Mouse (Mus musculus): ENCODE data around the gene Dnm3.

The Dnm3 gene

GRCm38 (mm10) chr1:162053186-162053585, 424.6 kb downstream of the Dnm3 start:
- no peak for DNase-seq

- DNase-seq: no peak
Observed at GRCm38 (mm10) chr1:162052755-162053154, 425.1 kb downstream of the Dnm3 start.

DNA sequence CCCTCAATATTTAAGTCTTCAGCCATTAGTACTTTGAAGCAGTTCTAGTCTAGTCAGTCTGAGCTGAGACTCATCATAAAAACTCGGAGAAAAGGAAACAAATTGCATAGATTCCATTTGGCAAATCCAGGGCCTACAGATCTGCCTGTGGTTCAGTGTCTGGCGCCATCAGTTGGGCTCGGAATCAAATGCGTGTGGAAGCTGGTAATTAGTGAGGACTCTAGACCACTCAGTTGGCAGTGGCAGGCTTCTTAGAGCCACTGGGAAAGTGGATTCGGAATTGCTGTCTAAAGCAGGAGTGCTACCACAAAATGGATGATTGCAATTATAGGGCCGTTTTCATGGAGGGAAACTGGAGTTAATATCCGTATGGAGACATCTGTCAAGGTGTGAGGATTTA, 425.7 kb downstream of the Dnm3 start:
- no peak for DNase-seq

DNA sequence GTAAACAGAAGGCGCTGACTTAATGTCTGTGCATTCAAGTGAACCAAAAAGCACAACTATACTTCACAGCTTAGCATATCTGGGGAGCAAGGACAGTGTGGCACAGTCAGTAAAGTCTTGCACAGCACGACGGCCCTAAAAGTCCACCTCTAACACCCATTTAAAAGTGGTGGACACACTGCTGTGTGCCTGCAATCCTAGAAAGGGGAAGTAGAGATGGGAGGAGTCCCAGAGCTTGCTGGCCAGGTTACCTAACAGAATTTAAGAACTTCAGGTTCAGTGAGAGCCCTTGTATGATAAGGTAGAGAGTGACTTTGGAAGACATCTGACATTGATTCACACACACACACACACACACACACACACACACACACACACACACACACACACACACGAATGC, 426.1 kb downstream of the Dnm3 start:
- no peak for DNase-seq

GRCm38 (mm10) chr1:162047673-162048072, 430.2 kb downstream of the Dnm3 start:
- DNase-seq: no peak

GRCm38 (mm10) chr1:162043788-162044717, 433.8 kb downstream of the Dnm3 start:
- no peak for DNase-seq

DNA sequence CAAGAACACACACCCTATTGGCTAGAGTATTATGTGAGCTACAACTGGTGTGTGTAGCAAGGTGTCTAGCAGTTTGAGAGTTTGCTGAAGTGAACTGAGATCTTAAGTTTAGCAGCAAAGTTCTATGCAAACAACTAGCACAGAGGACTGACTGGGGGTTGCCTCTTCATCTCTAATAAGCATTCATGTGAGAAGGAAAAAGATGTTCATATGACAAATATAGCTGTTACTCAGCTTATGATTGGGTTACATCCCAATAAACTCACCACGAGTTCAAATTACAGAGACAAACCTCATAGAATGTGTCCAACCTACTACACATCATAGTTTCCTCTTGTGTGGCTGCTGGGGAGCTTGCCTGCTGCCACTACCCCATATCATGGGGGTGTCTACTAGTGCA, 434.6 kb downstream of the Dnm3 start:
- DNase-seq: no peak

- DNase-seq: no peak
Observed at GRCm38 (mm10) chr1:162042384-162042783, 435.4 kb downstream of the Dnm3 start.

- DNase-seq: no peak
Observed at GRCm38 (mm10) chr1:162040490-162041274, 437.2 kb downstream of the Dnm3 start.

DNA sequence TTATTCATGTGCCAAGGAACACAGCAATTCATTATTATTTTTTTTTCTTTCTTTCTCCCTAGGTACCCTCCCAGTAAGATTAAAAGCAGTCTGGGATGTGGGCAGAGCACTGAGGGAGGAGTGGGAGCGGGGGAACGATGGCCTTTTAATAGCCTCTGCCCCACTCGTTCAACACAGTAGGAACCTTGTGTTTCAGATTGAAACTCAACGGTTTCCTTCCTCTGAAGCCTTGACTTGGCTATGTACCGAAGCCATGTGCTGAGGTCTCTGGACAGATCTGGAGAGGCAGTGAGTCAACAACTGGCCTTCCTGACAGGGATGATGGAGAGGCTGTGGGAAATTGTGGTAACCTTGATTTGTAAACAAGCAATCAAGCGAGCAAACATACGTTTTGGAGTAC, 438.0 kb downstream of the Dnm3 start:
- DNase-seq: no peak

DNA sequence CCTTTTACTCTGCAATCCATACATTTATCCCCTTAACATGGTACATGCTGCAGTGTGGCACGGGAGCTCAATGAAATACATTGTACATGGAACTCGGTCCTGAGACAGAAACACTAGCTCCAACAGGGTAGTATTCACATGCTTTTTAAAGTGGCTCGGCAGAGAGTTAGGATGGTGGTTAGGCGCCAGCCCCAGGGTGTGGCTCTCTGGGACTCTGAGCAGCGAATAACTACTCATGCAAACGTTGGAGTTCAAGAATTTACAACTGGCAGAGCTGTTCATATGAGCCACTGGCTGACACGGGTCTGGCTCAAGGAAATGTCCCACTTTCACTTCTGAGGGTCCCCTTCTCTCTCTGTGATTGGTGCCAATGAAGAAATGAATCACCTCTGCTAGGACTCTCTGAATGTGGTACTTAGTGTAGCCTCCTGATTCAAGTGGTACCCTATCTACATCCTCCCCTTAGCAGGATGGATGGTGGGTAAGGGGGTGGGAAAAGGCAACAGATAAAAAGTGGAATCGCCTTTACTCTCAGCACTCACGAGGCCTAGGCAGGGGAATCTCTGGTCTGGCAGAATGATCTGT, 438.7 kb downstream of the Dnm3 start:
- DNase-seq: no peak

GRCm38 (mm10) chr1:162038431-162038830, 439.4 kb downstream of the Dnm3 start:
- no peak for DNase-seq

DNA sequence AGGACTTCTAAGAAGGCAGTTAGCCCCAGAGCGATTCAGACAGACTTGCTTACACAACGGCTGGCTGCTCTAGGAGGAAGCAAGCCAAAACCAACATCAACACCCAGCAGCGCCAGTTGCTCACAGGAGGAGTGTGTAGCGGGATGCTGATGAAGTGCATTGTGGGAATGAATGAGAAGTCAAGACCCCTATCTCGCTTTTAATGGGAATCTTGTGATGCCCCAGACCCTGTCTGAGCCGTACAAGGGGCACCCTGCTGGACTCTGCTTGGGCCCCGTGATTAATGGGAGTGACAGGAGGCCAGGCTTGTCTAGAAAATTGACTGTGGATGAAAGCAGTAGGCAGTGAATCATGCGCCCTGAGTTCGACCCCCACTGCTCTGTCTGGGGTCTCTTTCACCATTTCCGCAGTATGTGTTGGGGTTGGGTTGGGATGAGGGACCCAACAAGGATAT, 439.8 kb downstream of the Dnm3 start:
- DNase-seq: peak; percentile 14

DNA sequence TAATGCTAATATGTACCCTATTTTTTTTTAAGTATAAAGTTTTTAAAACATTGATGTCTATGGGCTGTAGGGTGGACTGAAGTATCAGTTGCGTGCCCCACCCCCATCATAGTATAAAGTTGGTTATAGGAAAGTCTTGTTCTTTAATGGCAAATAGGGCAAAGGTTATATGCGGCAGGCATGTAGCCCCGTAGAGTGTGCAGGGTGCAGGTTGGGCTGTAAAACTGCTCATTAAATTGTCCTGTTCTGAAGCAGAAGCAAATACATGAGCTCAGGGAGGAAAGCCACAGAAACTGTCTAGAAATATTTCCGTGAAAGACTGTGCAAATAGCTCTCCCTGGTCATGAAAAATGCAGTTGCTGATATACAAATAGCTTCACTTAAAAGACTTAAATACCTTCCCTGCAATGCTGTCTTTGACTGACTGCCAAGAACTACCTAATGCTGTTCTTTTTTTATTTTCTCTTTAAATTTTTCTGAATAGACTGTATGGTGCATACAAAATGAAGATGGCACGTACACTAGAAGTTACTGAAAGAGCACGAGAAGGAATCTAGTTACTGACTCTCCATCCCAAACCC, 440.6 kb downstream of the Dnm3 start:
- no peak for DNase-seq

- DNase-seq: no peak
Observed at GRCm38 (mm10) chr1:162036461-162036835, 441.4 kb downstream of the Dnm3 start.

GRCm38 (mm10) chr1:162035800-162036460, 441.9 kb downstream of the Dnm3 start:
- no peak for DNase-seq

GRCm38 (mm10) chr1:162023681-162024270, 454.1 kb downstream of the Dnm3 start:
- no peak for DNase-seq

DNA sequence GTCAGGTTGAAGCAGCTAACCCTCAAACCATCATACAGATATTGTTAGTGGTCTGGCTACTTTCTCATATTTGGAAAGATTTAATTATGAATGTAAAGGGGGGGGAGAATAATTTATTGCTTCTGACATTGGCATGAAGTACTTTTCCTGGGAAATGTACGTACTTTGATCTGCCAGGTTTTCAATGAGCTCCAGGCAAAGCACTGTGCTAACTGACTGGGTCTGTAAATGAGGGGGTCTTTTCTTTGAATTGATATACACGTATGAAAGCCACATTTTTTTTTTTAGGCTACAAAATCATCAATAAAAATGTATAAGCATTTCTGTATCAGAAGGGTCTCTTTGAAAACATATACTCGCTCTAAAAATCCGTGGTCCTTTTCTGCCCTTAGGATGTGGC, 457.1 kb downstream of the Dnm3 start:
- DNase-seq: no peak

DNA sequence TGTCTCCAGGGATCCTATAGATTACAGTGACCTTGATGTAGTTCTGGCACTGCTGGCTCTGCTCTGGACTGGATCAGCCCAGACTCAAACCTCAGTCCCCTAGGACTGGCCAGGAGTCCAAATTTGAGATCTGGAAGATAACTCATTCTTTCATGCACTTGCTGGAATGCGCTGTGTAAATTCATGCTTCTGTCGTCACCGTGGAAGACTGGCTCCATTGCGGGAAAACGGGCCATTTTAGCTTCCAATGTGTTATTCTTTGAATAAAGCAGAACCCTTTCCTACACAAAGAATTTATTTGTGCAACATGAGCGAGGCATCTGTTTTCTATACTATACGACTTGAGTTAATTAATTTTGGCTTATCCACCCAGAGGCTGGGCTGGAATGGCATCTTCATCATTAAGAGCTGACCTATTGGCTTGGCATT, 457.5 kb downstream of the Dnm3 start:
- no peak for DNase-seq

- DNase-seq: no peak
Observed at GRCm38 (mm10) chr1:162018601-162018977, 459.2 kb downstream of the Dnm3 start.

GRCm38 (mm10) chr1:162017975-162018600, 459.7 kb downstream of the Dnm3 start:
- no peak for DNase-seq

GRCm38 (mm10) chr1:162016982-162017381, 460.9 kb downstream of the Dnm3 start:
- no peak for DNase-seq
